Mouse (Mus musculus): ENCODE results near the gene Cbln3. TPM values are rescaled to one million over a fixed set of nuclear protein-coding genes. Genes with fewer than 3 reads are reported as not detected.
A peak's percentile ranks its signal among the peaks of the same experiment; 100 is the strongest.

Gene Cbln3
- polyA plus RNA-seq, 1 experiment from 2014 or later: not detected

DNA sequence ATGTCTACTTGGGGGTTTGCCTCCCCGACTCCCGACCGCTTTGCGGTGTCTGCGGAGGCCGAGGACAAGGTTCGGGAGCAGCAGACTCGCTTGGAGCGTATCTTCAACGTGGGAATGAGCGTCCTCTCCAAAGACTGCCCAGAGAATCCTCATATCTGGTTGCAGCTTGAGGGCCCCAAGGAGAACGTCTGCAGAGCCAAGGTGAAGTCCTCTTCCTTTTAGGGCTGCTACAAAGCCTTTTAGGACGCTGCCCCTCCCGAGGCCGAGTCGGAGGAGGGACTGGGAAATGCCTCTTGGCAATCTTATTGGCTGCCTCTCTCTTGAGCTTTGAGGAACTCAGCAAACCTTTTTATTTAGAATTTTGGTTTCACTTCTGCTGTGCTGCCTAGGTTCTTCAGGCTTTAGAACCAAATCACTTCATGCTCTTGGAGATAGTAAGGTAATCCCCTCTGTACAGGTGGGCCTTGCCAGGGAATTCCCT is 1.6 kb upstream of the Cbln3 start:
- 1% methylated on average over 16 of the region's 16 CpGs for WGBS (ENCODE audit: missing documents)
- H3K27ac ChIP-seq: peak overlapping the region; percentile 80
- H3K4me3 ChIP-seq (ENCODE audit: inconsistent target): peak overlapping the region; percentile 84
- peaks cover 44% of the 10 kb centered on the region for H3K36me3 ChIP-seq (ENCODE audit: inconsistent target)
- peaks cover 19% of the 10 kb centered on the region for H3K79me2 ChIP-seq (ENCODE audit: inconsistent target)

DNA sequence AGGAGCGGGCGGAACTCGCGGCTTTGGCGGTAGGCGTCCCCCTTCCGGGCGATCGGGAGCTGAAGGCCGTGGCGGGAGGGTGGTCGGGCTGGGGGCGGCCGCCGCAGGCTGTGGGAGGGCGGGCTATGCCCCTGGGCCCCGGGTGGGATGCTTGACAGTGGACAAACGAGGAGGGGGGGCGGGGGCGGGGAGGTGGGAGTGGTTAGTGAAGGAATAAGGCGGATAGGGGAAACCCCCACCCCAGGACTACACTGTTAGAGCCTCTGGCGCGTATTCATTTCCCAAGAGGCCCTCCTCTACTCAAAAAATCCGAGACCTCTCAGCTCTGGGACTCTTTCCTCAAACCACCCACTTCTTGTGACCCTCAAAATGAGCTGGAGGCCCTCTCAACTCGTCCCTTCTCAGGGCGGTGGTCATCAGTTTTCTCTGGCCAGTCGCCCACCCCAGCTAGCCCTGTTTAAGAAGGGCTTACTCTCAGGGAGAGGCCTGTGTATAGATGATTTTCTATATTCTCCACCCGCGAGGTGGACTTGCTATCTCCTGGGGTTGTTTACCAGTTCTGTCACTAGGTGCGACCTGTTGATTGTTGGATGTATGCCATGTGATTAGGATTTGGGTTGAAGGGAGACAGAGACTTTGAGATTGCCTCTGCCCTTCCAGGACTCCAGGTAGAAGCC is 1.1 kb upstream of the Cbln3 start:
- H3K36me3 ChIP-seq (ENCODE audit: inconsistent target): peaks cover 39% of the 10 kb centered on the region
- WGBS (ENCODE audit: missing documents): under 1% methylated on average over 17 of the region's 30 CpGs
- H3K4me3 ChIP-seq (ENCODE audit: inconsistent target): peak overlapping the region; percentile 84
- peak overlapping the region; percentile 80 for H3K27ac ChIP-seq
- H3K79me2 ChIP-seq (ENCODE audit: inconsistent target): peaks cover 19% of the 10 kb centered on the region

DNA sequence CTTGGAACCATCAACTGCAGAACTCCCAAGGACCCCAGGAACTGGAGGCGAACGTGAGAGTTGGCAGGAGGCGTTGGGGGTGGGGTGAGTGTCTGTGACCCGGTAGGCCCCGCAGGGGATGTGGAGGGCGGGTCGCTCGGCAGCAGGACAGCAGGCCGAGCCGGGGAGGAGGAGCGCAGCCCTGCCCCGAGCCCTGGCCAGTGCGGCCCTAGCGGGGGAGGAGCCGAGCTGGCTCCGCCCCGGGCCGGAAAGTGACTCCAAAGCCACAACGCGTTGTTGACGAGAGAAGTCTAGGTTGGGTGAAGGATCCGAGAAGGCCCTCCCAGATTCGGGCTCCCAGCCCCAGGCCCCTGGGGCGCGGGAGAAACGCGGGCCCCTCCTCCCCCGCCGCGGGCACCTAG is 521 bp upstream of the Cbln3 start, which contains the start of gene Khnyn:
Gene Khnyn (plus strand): TSS at position 235 of the 401 bp plus-strand sequence.
- Histone ChIP-seq H3K36me3 (ENCODE audit: inconsistent target) (peaks cover 33% of the 10 kb centered on the region), H3K79me2 (ENCODE audit: inconsistent target) (peaks cover 19% of the 10 kb centered on the region), H3K4me3 (ENCODE audit: inconsistent target) (peak within 1 kb of the TSS; percentile 84), H3K27ac (peak within 1 kb of the TSS; percentile 80)
- WGBS (ENCODE audit: missing documents): under 1% methylated on average over 30 of the region's 30 CpGs

DNA sequence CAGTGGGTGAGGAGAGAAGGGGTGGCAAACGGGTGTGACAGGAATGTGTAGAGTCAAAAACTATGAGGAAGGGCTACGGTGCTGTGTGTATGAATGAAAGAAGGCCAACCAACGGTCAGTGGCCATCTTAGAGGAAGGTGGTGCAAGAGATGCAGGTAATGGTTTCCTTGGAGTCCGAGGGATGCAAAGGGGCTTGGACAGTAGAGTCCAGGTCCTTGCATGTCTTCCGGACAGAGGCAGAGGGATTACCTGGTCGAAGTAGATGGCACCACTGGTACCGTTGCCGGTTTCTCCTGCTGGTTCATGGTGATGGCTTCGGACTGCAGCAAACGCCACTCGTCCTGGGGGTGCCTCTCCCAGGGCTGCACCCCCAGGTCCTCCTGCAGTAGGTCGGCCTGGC is 529 bp downstream of the Cbln3 start:
- Histone ChIP-seq H3K36me3 (ENCODE audit: inconsistent target) (peaks cover 23% of the 10 kb centered on the region), H3K79me2 (ENCODE audit: inconsistent target) (peaks cover 19% of the 10 kb centered on the region), H3K4me3 (ENCODE audit: inconsistent target) (no peak overlapping the region), H3K27ac (no peak overlapping the region)
- 96% methylated on average over 12 of the region's 12 CpGs for WGBS (ENCODE audit: missing documents)

DNA sequence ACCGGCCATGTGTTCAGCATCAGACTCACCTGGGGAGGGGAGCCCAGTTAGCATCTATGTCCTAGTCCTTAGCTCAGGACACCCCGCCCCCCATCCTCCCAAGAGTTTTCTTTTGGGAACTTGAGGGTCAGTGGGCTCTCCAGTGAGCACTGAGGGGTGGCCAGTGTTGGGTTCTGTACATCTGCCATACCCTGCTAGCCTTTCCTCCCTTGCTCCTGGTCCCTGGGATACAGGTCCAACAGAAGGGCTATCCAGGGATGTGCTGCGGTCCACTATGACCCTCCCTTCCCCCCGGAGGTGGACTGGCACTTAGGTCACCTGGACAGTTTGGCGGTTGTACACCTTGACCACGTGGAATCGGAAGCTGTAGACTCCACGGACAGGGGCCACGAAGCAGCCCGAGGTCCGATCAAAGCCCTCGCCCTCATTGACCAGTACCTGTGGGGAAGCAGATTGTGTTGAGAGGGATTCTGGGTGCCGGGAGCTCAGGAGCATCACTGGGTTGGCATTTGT is 987 bp downstream of the Cbln3 start:
- Histone ChIP-seq H3K79me2 (ENCODE audit: inconsistent target) (peaks cover 19% of the 10 kb centered on the region), H3K4me3 (ENCODE audit: inconsistent target) (no peak overlapping the region), H3K27ac (no peak overlapping the region), H3K36me3 (ENCODE audit: inconsistent target) (peaks cover 18% of the 10 kb centered on the region)
- WGBS (ENCODE audit: missing documents): 96% methylated on average over 13 of the region's 13 CpGs

DNA sequence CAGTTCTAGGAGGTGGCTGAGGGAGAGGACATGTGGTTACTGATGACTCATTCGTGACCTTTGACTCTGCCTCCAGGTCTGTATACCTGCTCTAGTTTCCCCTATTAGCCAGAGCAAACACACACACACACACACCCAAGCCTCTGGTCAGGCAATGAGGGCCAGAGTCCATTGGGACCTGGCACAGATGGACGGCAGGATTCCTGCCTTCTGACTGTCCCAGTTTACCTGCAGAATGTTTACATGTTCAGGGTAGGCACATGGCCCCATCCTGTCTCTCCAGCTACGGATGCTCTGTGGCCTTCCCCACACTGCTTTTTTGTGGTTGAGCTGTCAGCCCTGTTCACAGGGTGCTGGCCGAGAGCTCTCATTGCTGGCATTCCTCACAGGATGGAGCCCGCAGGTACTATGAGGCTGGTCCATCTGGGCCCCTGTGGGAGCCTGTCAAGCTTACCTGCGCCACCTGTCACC is 2.0 kb downstream of the Cbln3 start:
- WGBS (ENCODE audit: missing documents): 57% methylated on average over 6 of the region's 6 CpGs
- Histone ChIP-seq H3K27ac (no peak overlapping the region), H3K4me3 (ENCODE audit: inconsistent target) (no peak overlapping the region)

DNA sequence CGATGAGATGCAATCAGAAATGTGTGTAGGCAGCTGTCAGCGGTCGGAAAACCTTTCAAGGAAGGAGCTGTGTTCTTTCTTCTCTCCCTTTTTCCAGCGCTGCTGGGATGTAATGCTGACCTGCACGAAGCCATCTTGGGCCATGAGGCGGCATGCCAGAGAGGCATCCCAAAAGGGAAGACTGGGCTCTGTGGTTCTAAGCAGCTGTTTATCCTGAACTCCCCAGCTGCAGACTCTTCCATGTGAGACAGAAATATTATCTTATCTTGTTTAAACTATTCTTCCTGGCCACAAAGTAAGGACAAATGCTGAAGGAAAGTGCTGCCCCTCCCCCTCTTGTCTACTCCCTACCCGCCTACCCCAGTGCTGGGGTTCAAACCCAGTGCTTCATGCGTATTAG is 3.2 kb downstream of the Cbln3 start:
- WGBS (ENCODE audit: missing documents): 91% methylated on average over 8 of the region's 8 CpGs
- no peak overlapping the region for H3K4me3 ChIP-seq (ENCODE audit: inconsistent target)
- no peaks in the 10 kb centered on the region for H3K36me3 ChIP-seq (ENCODE audit: inconsistent target)
- H3K79me2 ChIP-seq (ENCODE audit: inconsistent target): no peaks in the 10 kb centered on the region; the same call in 1 of the 2 replicates
- H3K27ac ChIP-seq: no peak overlapping the region

More for the DNA sequence above, 2.0 kb downstream of the Cbln3 start:
- peaks cover 10% of the 10 kb centered on the region for H3K79me2 ChIP-seq (ENCODE audit: inconsistent target)
- H3K36me3 ChIP-seq (ENCODE audit: inconsistent target): peaks cover 9% of the 10 kb centered on the region; the same call in 1 of the 2 replicates

DNA sequence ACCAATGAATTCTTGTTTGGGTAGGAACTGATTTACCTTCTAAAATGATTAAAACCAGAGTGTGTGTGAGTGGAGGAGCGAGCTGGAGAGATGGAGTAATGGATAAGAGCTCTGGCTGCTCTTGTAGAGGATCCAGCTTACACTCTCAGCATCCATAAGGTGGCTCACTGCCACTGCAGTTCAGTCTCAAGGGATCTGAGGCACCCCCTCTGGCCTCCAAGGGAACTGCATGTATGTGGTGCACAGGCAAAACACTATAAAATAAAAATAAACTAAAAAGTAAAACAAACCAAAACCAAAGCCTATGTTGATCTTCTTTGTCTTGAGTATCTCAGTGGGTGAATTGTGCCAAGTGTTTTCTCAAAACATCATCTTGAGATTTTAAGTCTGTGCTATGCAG is 4.6 kb downstream of the Cbln3 start:
- WGBS (ENCODE audit: missing documents): 17% methylated on average over 1 of the region's 1 CpGs
- no peak overlapping the region for H3K4me3 ChIP-seq (ENCODE audit: inconsistent target)
- no peak overlapping the region for H3K27ac ChIP-seq
- H3K79me2 ChIP-seq (ENCODE audit: inconsistent target): no peaks in the 10 kb centered on the region
- no peaks in the 10 kb centered on the region for H3K36me3 ChIP-seq (ENCODE audit: inconsistent target)

DNA sequence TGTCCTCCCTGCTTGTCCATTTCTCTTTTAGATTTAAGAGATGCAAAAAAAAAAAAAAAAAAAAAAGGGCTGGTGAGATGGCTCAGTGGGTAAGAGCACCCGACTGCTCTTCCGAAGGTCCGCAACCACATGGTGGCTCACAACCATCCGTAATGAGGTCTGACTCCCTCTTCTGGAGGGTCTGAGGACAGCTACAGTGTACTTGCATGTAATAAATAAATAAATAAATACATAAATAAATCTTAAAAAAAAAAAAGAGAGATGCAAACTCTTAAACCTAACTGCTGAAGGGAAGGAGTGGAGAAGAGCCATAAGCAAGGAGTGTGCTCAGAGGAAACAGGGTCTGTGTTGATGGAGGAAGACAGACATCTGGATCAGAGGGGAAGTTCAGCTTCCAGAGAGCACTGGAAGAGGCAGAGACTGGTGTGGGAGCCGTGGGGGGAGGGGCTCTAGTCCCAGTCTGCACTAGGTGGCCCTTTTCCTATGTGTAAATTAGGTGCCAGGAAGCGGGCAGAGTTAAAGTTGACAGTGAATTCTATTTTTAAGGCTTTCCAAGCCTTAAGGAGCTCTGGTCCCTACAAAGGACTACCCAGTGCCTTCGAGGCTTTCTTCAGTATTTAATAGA is 5.8 kb downstream of the Cbln3 start:
- H3K36me3 ChIP-seq (ENCODE audit: inconsistent target): no peaks in the 10 kb centered on the region
- H3K4me3 ChIP-seq (ENCODE audit: inconsistent target): no peak overlapping the region
- no peak overlapping the region for H3K27ac ChIP-seq
- WGBS (ENCODE audit: missing documents): 16% methylated on average over 7 of the region's 7 CpGs
- H3K79me2 ChIP-seq (ENCODE audit: inconsistent target): no peaks in the 10 kb centered on the region

DNA sequence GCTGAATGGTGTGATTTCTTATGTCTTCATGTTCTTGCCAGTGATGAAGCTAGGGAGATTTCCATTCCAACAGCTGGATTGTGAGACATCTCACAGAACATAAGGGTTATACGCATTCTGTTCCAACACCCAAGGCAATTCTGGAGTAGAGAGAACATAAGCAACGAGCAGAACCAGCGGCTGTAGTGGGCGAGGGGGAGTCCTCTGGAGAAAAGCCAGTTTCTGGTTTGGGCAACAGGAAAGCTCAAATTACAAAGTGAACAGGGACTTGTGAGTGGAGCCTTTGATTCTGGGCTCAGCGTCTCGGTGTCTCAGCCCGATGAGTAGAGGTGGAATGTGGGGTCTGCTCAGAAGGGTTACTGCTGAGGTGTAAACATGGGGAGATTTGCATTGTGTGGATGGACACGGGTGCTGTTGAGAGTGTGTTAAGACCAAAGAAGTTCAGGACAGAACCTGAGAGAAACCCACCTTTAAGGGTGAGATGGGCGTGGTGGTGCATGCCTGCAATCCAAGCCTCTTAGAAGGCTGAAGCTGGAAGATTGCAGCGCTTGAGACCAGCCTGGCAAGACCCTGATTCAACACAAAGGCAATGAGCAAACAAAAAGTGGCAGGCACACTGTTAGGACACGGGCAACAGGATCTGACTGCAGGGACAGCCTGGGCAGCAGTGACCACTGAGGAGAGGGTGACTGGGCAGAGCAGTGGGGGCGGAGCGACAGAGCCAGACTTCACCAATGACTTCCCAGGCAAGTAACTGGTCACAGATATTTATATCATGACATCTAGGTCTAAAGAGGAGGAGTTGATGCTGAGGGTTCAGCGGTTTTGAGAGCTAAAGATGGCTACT is 6.5 kb downstream of the Cbln3 start:
- 22% methylated on average over 14 of the region's 14 CpGs for WGBS (ENCODE audit: missing documents)
- no peaks in the 10 kb centered on the region for H3K36me3 ChIP-seq (ENCODE audit: inconsistent target)
- H3K27ac ChIP-seq: no peak overlapping the region
- H3K79me2 ChIP-seq (ENCODE audit: inconsistent target): no peaks in the 10 kb centered on the region
- no peak overlapping the region for H3K4me3 ChIP-seq (ENCODE audit: inconsistent target)

DNA sequence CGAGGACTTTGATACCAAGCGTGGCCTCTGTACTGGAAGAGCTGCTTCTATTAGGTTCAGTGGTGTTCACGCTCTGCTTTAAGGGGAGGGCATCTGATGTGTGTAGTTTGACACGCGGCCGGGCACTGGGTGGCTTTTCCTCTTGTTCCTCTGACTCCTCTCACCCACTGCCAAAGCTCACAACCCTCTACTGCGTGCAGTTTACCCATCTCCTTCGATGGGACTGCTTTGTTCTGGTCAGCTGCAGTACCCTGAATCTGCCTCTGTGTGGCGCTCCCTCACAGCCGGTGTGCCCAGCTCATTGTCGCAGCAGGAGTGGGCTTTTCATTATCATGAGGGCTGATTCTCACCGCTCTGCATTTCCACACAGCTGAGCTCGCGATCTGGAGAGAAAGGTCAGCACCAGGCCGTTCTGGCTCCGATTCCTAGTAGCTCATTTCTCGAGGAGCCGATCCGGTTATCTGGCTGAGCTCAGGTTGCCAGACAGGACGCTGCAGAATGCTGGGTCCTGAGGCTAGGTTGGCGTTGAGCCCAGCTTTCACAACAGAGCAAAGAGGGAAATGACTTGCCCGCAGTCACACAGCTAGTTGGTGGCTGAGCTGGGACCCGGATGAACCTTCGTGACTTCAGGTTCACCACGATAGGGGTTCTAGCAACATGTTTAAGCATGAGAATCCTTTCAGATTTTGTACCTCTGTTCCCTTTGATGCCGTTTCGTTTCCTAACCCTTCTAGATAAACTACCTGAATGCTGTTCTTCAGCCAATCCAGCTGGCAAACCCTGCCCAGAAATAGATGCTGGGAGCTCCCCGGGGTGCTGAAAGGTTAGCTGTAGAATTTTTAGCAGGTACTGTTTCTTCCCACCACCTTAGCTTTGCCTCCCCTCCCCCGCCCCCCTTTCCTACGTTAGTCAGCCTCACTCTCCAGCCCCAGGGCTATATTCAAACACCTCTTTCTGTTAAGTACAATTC is 10.2 kb downstream of the Cbln3 start:
- H3K27ac ChIP-seq: no peak overlapping the region
- 14% methylated on average over 30 of the region's 30 CpGs for WGBS (ENCODE audit: missing documents)
- no peaks in the 10 kb centered on the region for H3K36me3 ChIP-seq (ENCODE audit: inconsistent target)
- no peaks in the 10 kb centered on the region for H3K79me2 ChIP-seq (ENCODE audit: inconsistent target)
- H3K4me3 ChIP-seq (ENCODE audit: inconsistent target): no peak overlapping the region

DNA sequence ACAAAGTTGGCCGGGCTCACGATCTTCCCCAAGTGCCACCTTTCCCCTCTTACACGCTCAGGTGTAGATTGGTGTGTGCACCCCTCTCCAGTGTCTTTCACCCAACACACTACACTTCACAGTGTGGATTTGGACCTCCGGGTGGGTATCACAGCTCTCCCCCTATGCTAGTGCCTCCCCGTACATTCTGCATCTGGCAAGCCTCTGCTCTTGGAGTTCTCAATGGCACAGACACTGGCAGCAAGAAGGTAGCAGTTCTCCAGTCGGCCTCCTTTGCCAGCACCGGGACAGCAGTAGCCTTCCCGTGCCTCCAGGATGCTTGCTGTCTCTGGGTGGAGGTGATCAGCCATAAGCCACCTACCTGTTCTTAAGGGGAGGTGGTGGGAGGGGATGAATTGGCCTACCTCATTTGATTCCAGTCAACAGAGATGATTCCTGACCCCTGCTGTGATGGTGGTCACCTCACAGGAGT is 10.9 kb downstream of the Cbln3 start:
- H3K79me2 ChIP-seq (ENCODE audit: inconsistent target): no peaks in the 10 kb centered on the region
- 88% methylated on average over 8 of the region's 8 CpGs for WGBS (ENCODE audit: missing documents)
- H3K4me3 ChIP-seq (ENCODE audit: inconsistent target): no peak overlapping the region
- no peaks in the 10 kb centered on the region for H3K36me3 ChIP-seq (ENCODE audit: inconsistent target)
- H3K27ac ChIP-seq: no peak overlapping the region

DNA sequence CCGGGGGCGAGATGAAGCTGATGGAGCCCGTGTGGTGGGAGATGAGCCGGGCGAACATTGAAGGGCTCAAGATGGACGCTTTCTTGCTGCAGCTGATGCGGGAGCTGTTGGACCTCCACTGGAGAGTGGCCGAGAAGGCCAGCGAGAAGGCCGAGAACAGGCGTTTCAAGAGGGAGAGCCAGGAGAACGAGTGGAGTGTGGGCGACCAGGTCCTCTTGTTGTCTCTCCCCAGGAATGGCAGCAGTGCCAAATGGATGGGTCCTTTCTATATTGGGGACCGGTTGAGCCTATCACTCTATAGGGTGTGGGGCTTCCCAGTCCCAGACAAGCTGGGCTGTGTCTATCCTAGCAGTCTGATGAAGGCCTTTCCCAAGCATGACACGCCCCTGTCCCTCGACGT is 11.6 kb downstream of the Cbln3 start:
- H3K27ac ChIP-seq: no peak overlapping the region
- no peak overlapping the region for H3K4me3 ChIP-seq (ENCODE audit: inconsistent target)
- no peaks in the 10 kb centered on the region for H3K79me2 ChIP-seq (ENCODE audit: inconsistent target)
- 95% methylated on average over 17 of the region's 17 CpGs for WGBS (ENCODE audit: missing documents)
- H3K36me3 ChIP-seq (ENCODE audit: inconsistent target): no peaks in the 10 kb centered on the region

All from macrophage (primary cell).